Mouse (Mus musculus) embryonic facial prominence, embryonic 14.5 days (tissue): ENCODE measurements around the gene Sorbs1. TPM values are rescaled to one million over a fixed set of nuclear protein-coding genes. Genes with fewer than 3 reads are reported as not detected.

Source experiments
- ATAC-seq: fragments of 200-750 bp; cut with Nextera tagmentation; 2 replicates; pipeline ENCODE4 v1.8.0; 2017; ENCODE audit warnings: low read depth, moderate number of reproducible peaks, moderate TSS enrichment
- DNase-seq: peaks from one replicate; pipeline ENCODE4 v3.0.0-alpha.2; 2015; ENCODE audit warnings: low spot score
- H3K27ac ChIP-seq: fragments of 300-500 bp; sonication (generic); replicated peaks from 2 replicates; pipeline ENCODE4 v1.5.1; 2014; ENCODE audit warnings: low read depth, mild to moderate bottlenecking, low read length, moderate library complexity
- H3K27me3 ChIP-seq: fragments of 300-500 bp; sonication (generic); replicated peaks from 2 replicates; pipeline ENCODE4 v1.6.1; 2014; ENCODE audit warnings: low read length; ENCODE audit not compliant: control insufficient read depth, insufficient read depth
- H3K36me3 ChIP-seq: fragments of 300-500 bp; sonication (generic); 2 replicates; pipeline ENCODE4 v1.6.1; 2014; ENCODE audit warnings: low read length, mixed read lengths; ENCODE audit not compliant: control insufficient read depth, insufficient read depth
- H3K4me1 ChIP-seq: fragments of 300-500 bp; sonication (generic); 2 replicates; pipeline ENCODE4 v1.6.1; 2014; ENCODE audit warnings: antibody characterized with exemption, low read length; ENCODE audit not compliant: control insufficient read depth, insufficient read depth
- H3K4me2 ChIP-seq: fragments of 300-500 bp; sonication (generic); 2 replicates; pipeline ENCODE4 v1.6.1; 2014; ENCODE audit warnings: low read depth, mild to moderate bottlenecking, low read length, moderate library complexity, mixed read lengths
- H3K4me3 ChIP-seq: fragments of 300-500 bp; sonication (generic); 2 replicates; pipeline ENCODE4 v1.5.1; 2014; ENCODE audit warnings: low read depth, mild to moderate bottlenecking, low read length
- H3K9ac ChIP-seq: fragments of 300-500 bp; sonication (generic); 2 replicates; pipeline ENCODE4 v1.6.1; 2014; ENCODE audit warnings: low read depth, mild to moderate bottlenecking, low read length, moderate library complexity, mixed read lengths
- H3K9me3 ChIP-seq: fragments of 300-500 bp; sonication (generic); 2 replicates; pipeline ENCODE4 v1.6.1; 2016; ENCODE audit warnings: low read length; ENCODE audit not compliant: control insufficient read depth
- WGBS: fragments of 180-500 bp; shearing (Covaris S2); extraction: QIAGEN DNeasy Blood & Tissue Kit; methylation state at CpG from one replicate; pipeline ENCODE4 v1.1.7; 2014; 5-methylcytosine and 5-hydroxymethylcytosine counted together
- polyA plus RNA-seq: library from polyadenylated mRNA; unstranded; fragments of >200 nt; fragmentation: Nextera tagmentation; extraction: Ambion mirVana; gene quantifications from 2 replicates; pipeline ENCODE4 v1.2.1, GENCODE M21; 2014

The Sorbs1 gene
- polyA plus RNA-seq, 1 experiment from 2014 or later, result 54.1 TPM

DNA sequence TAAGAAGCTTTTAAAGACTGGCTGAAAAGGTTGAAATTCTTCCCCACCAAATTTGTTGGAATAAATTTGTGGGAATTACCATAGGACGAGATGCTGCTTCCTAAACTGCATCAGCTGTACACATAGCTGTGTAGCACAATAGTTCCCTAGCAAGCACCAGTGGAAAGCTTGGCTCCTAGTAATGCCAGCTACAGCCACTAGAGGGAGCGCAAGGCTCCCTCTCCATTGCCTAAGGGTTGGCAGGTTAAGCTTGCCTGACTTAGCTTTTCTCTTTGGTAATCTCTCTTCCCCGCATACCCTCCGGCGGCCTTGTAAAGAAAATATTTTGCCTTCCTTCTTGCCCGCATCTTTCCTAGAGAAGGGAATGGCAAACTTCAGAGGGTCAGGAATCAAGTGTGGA lies 122.1 kb downstream of the Sorbs1 start:
- Histone ChIP-seq H3K4me3 (no peak overlapping the region), H3K9ac (no peak overlapping the region), H3K4me2 (no peak overlapping the region), H3K27me3 (no peaks in the 10 kb centered on the region), H3K36me3 (0 out of 2 replicates have a peak, but pooled peaks cover 2% of the 10 kb centered on the region), H3K9me3 (no peaks in the 10 kb centered on the region), H3K27ac (no peak overlapping the region), H3K4me1 (peaks cover 10% of the 10 kb centered on the region)
- 13% methylated on average over 6 of the region's 6 CpGs for WGBS
- DNase-seq (peak; percentile 68), ATAC-seq (peak; percentile 79; the same call in 1 of the 2 replicates)

DNA sequence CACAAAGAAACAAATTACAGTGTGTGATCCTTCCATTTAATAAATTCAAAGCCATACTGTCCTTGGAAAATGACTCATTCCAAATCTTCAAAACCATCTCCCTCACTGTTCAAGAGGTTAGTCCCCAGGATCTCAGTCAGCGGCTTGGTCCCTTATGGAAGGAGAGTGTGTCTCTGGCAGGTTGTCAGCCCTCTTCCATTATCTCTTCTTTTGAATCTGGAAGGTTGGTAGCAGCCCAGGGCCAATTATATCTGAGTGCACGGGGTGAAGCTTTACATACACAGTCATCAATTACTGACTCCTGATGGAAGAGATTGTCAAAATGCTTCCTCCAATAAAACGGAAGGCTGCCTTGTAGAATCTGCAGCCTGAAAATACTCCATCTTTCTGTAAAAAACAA lies 126.7 kb downstream of the Sorbs1 start:
- Histone ChIP-seq H3K4me3 (no peak overlapping the region), H3K4me1 (no peaks in the 10 kb centered on the region), H3K36me3 (0 out of 2 replicates have a peak, but pooled peaks cover 4% of the 10 kb centered on the region), H3K4me2 (no peak overlapping the region), H3K9ac (no peak overlapping the region), H3K27me3 (no peaks in the 10 kb centered on the region), H3K9me3 (no peaks in the 10 kb centered on the region), H3K27ac (no peak overlapping the region)
- ATAC-seq (no peak), DNase-seq (no peak)
- WGBS, result 69% methylated on average over 3 of the region's 3 CpGs

GRCm38 (mm10) chr19:40385334-40385733 lies 128.2 kb downstream of the Sorbs1 start:
- no peak for DNase-seq
- Histone ChIP-seq H3K27me3 (no peaks in the 10 kb centered on the region), H3K9me3 (no peaks in the 10 kb centered on the region), H3K4me1 (no peaks in the 10 kb centered on the region; the same call in 1 of the 2 replicates), H3K9ac (no peak overlapping the region), H3K27ac (no peak overlapping the region), H3K4me2 (no peak overlapping the region), H3K4me3 (no peak overlapping the region), H3K36me3 (0 out of 2 replicates have a peak, but pooled peaks cover 4% of the 10 kb centered on the region)
- ATAC-seq, result no peak
- 89% methylated on average over 3 of the region's 3 CpGs for WGBS

GRCm38 (mm10) chr19:40383931-40384330 lies 129.6 kb downstream of the Sorbs1 start:
- Histone ChIP-seq H3K27ac (no peak overlapping the region), H3K27me3 (no peaks in the 10 kb centered on the region), H3K9ac (no peak overlapping the region), H3K9me3 (no peaks in the 10 kb centered on the region), H3K4me3 (no peak overlapping the region), H3K4me2 (no peak overlapping the region), H3K4me1 (no peaks in the 10 kb centered on the region; the same call in 1 of the 2 replicates), H3K36me3 (0 out of 2 replicates have a peak, but pooled peaks cover 4% of the 10 kb centered on the region)
- ATAC-seq, result no peak
- no peak for DNase-seq
- WGBS, result 47% methylated on average over 5 of the region's 5 CpGs

DNA sequence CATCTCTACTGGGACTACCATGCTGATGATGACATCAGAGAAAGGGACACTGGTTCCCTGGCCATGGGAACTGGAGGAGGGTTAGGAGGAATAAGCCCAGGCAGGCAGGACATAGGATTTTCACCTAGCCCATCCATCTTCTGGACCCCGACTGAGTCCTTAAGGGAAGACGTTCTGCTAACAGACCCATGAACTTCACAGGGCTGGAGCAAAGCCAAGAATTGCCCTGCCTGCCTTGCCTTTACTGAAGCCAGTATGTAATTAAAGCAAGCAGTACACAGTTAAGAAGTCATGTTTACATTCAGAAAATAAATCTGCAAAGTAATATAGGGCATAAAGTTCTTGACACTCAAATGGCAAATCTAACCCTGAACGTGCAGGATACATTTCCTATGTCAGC lies 132.9 kb downstream of the Sorbs1 start:
- Histone ChIP-seq H3K36me3 (no peaks in the 10 kb centered on the region), H3K9me3 (no peaks in the 10 kb centered on the region), H3K27me3 (no peaks in the 10 kb centered on the region), H3K4me2 (no peak overlapping the region), H3K27ac (no peak overlapping the region), H3K9ac (no peak overlapping the region), H3K4me3 (no peak overlapping the region), H3K4me1 (no peaks in the 10 kb centered on the region; the same call in 1 of the 2 replicates)
- DNase-seq (no peak), ATAC-seq (no peak)
- 25% methylated on average over 3 of the region's 3 CpGs for WGBS

- Histone ChIP-seq H3K9me3 (no peaks in the 10 kb centered on the region), H3K4me2 (no peak overlapping the region), H3K36me3 (no peaks in the 10 kb centered on the region), H3K4me3 (no peak overlapping the region), H3K4me1 (no peaks in the 10 kb centered on the region; the same call in 1 of the 2 replicates), H3K27ac (no peak overlapping the region), H3K9ac (no peak overlapping the region), H3K27me3 (no peaks in the 10 kb centered on the region)
- ATAC-seq (no peak), DNase-seq (no peak)
- 60% methylated on average over 6 of the region's 6 CpGs for WGBS
Observed at GRCm38 (mm10) chr19:40380005-40380404, 133.6 kb downstream of the Sorbs1 start.

- no peak overlapping the region for H3K27ac ChIP-seq
- H3K9ac ChIP-seq, result no peak overlapping the region
- no peak overlapping the region for H3K4me3 ChIP-seq
- 82% methylated on average over 4 of the region's 4 CpGs for WGBS
- no peaks in the 10 kb centered on the region for H3K36me3 ChIP-seq
- H3K9me3 ChIP-seq, result no peaks in the 10 kb centered on the region
- DNase-seq (no peak), ATAC-seq (no peak)
- H3K27me3 ChIP-seq, result no peaks in the 10 kb centered on the region
- H3K4me1 ChIP-seq, result no peaks in the 10 kb centered on the region; the same call in 1 of the 2 replicates
- no peak overlapping the region for H3K4me2 ChIP-seq
Observed at GRCm38 (mm10) chr19:40379081-40379480, 134.5 kb downstream of the Sorbs1 start.

- Histone ChIP-seq H3K9me3 (no peaks in the 10 kb centered on the region), H3K27ac (no peak overlapping the region), H3K27me3 (no peaks in the 10 kb centered on the region), H3K4me1 (no peaks in the 10 kb centered on the region; the same call in 1 of the 2 replicates), H3K9ac (no peak overlapping the region), H3K36me3 (no peaks in the 10 kb centered on the region; the same call in 1 of the 2 replicates), H3K4me3 (no peak overlapping the region), H3K4me2 (no peak overlapping the region)
- DNase-seq, result no peak
- no peak; the same call in 1 of the 2 replicates for ATAC-seq
- 77% methylated on average over 14 of the region's 14 CpGs for WGBS
Observed at GRCm38 (mm10) chr19:40377632-40378031, 135.9 kb downstream of the Sorbs1 start.

GRCm38 (mm10) chr19:40376566-40377281 lies 136.9 kb downstream of the Sorbs1 start:
- Histone ChIP-seq H3K9me3 (no peaks in the 10 kb centered on the region), H3K9ac (no peak overlapping the region), H3K4me1 (no peaks in the 10 kb centered on the region; the same call in 1 of the 2 replicates), H3K36me3 (no peaks in the 10 kb centered on the region; the same call in 1 of the 2 replicates), H3K27me3 (no peaks in the 10 kb centered on the region), H3K27ac (no peak overlapping the region), H3K4me3 (no peak overlapping the region), H3K4me2 (no peak overlapping the region)
- DNase-seq (no peak), ATAC-seq (no peak)
- 64% methylated on average over 21 of the region's 21 CpGs for WGBS
